Mouse (Mus musculus): ENCODE data around the gene Spice1.

Gene Spice1

GRCm38 (mm10) chr16:44375459-44375858 lies 28.5 kb downstream of the Spice1 start:
- no peak for DNase-seq (ENCODE audit: low spot score)

- no peak for DNase-seq (ENCODE audit: low spot score)
Measured at GRCm38 (mm10) chr16:44380006-44380405, 33.1 kb downstream of the Spice1 start.

- DNase-seq (ENCODE audit: low spot score) = no peak
Measured at GRCm38 (mm10) chr16:44381578-44381977, 34.7 kb downstream of the Spice1 start.

- DNase-seq (ENCODE audit: low spot score) = no peak
Measured at GRCm38 (mm10) chr16:44383549-44383948, 36.6 kb downstream of the Spice1 start.

GRCm38 (mm10) chr16:44384251-44384650 lies 37.3 kb downstream of the Spice1 start:
- no peak for DNase-seq (ENCODE audit: low spot score)

- peak; percentile 15 for DNase-seq (ENCODE audit: low spot score)
Measured at GRCm38 (mm10) chr16:44391877-44392548, 45.1 kb downstream of the Spice1 start.

- DNase-seq (ENCODE audit: low spot score) = peak; percentile 73
Measured at GRCm38 (mm10) chr16:44394577-44395243, 47.8 kb downstream of the Spice1 start, which contains the start of gene Cfap44. Gene Cfap44, plus strand, starts transcription at chr16:44394796.

- DNase-seq (ENCODE audit: low spot score) = no peak
Measured at GRCm38 (mm10) chr16:44404933-44405332, 58.0 kb downstream of the Spice1 start.

- DNase-seq (ENCODE audit: low spot score) = no peak
Measured at GRCm38 (mm10) chr16:44407211-44407610, 60.3 kb downstream of the Spice1 start.

- DNase-seq (ENCODE audit: low spot score) = no peak
Measured at GRCm38 (mm10) chr16:44408290-44408689, 61.4 kb downstream of the Spice1 start.

- no peak for DNase-seq (ENCODE audit: low spot score)
Measured at GRCm38 (mm10) chr16:44410176-44410575, 63.3 kb downstream of the Spice1 start.

GRCm38 (mm10) chr16:44417596-44417995 lies 70.7 kb downstream of the Spice1 start:
- DNase-seq (ENCODE audit: low spot score) = no peak

GRCm38 (mm10) chr16:44421735-44422134 lies 74.8 kb downstream of the Spice1 start:
- DNase-seq (ENCODE audit: low spot score) = no peak

- DNase-seq (ENCODE audit: low spot score) = peak; percentile 9
Measured at GRCm38 (mm10) chr16:44423499-44423898, 76.6 kb downstream of the Spice1 start.

GRCm38 (mm10) chr16:44428456-44428855 lies 81.5 kb downstream of the Spice1 start:
- DNase-seq (ENCODE audit: low spot score) = no peak

GRCm38 (mm10) chr16:44430021-44430420 lies 83.1 kb downstream of the Spice1 start:
- DNase-seq (ENCODE audit: low spot score) = no peak

GRCm38 (mm10) chr16:44434931-44435330 lies 88.0 kb downstream of the Spice1 start:
- no peak for DNase-seq (ENCODE audit: low spot score)

GRCm38 (mm10) chr16:44435481-44435880 lies 88.6 kb downstream of the Spice1 start:
- DNase-seq (ENCODE audit: low spot score) = no peak

All from ovary, postnatal 36 days (tissue).